Mouse (Mus musculus) intestine, embryonic 15.5 days (tissue): ENCODE measurements around the gene Rsbn1l. TPM values are rescaled to one million over a fixed set of nuclear protein-coding genes. Genes with fewer than 3 reads are reported as not detected.

Experiments used
- ATAC-seq: fragments of 200-750 bp; cut with Nextera tagmentation; 2 replicates; pipeline ENCODE4 v1.8.0; 2017; ENCODE audit warnings: moderate TSS enrichment, moderate library complexity
- H3K27ac ChIP-seq: fragments of 300-500 bp; sonication (generic); 2 replicates; pipeline ENCODE4 v1.5.1; 2015; ENCODE audit warnings: mild to moderate bottlenecking, inconsistent platforms
- H3K27me3 ChIP-seq: fragments of 300-500 bp; sonication (generic); replicated peaks from 2 replicates; pipeline ENCODE4 v1.6.1; 2015; ENCODE audit warnings: inconsistent platforms
- H3K36me3 ChIP-seq: fragments of 300-500 bp; sonication (generic); 2 replicates; pipeline ENCODE4 v1.6.1; 2015; ENCODE audit warnings: inconsistent platforms
- H3K4me1 ChIP-seq: fragments of 300-500 bp; sonication (generic); replicated peaks from 2 replicates; pipeline ENCODE4 v1.6.1; 2015; ENCODE audit warnings: inconsistent platforms
- H3K4me2 ChIP-seq: fragments of 300-500 bp; sonication (generic); replicated peaks from 2 replicates; pipeline ENCODE4 v1.6.1; 2015; ENCODE audit warnings: mild to moderate bottlenecking, inconsistent platforms
- H3K4me3 ChIP-seq: fragments of 300-500 bp; sonication (generic); replicated peaks from 2 replicates; pipeline ENCODE4 v1.5.1; 2015; ENCODE audit warnings: inconsistent platforms
- H3K9ac ChIP-seq: fragments of 300-500 bp; sonication (generic); 2 replicates; pipeline ENCODE4 v1.6.1; 2015; ENCODE audit warnings: inconsistent platforms
- H3K9me3 ChIP-seq: fragments of 300-500 bp; sonication (generic); 2 replicates; pipeline ENCODE4 v1.6.1; 2016; ENCODE audit warnings: inconsistent platforms
- WGBS: fragments of 180-500 bp; shearing (Covaris S2); methylation state at CpG from one replicate; pipeline ENCODE4 v1.1.7; 2015; 5-methylcytosine and 5-hydroxymethylcytosine counted together
- polyA plus RNA-seq: library from polyadenylated mRNA; unstranded; fragments of >200 nt; fragmentation: Nextera tagmentation; extraction: Ambion mirVana; gene quantifications from 2 replicates; pipeline ENCODE4 v1.2.1, GENCODE M21; 2015

Rsbn1l gene
- polyA plus RNA-seq, 1 experiment from 2014 or later: 4.2 TPM

- no peak overlapping the region for H3K4me2 ChIP-seq
- no peaks in the 10 kb centered on the region for H3K27me3 ChIP-seq
- H3K9ac ChIP-seq: no peak overlapping the region
- no peaks in the 10 kb centered on the region for H3K4me1 ChIP-seq
- ATAC-seq: no peak
- H3K9me3 ChIP-seq: no peaks in the 10 kb centered on the region
- no peaks in the 10 kb centered on the region for H3K36me3 ChIP-seq
- H3K27ac ChIP-seq: no peak overlapping the region
- WGBS: 40% methylated on average over 4 of the region's 4 CpGs
- no peak overlapping the region for H3K4me3 ChIP-seq
These were observed 11.7 kb upstream of the Rsbn1l start for GRCm38 (mm10) chr5:20967942-20968341.

DNA sequence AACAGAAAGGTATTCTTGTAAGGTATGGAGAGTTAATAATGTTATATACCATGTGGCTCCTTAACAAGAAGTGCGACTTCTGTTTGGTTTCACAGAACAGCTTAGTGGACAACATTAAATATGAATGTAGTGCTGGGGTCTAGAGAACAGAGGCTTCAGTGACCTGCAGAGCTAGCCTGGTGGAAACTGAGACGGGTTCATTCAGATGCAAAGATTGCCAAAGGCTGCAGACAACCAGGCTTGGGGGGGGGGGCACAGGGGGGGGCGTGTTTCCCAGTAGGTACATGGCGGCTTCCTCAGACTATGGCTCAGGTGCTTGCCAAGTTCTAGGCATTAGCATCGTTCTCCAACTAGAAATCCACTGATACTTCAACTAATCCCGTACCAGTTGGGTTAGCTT is 8.2 kb upstream of the Rsbn1l start:
- H3K4me2 ChIP-seq: no peak overlapping the region
- H3K4me3 ChIP-seq: no peak overlapping the region
- no peaks in the 10 kb centered on the region for H3K36me3 ChIP-seq
- no peak for ATAC-seq
- H3K9ac ChIP-seq: no peak overlapping the region
- H3K9me3 ChIP-seq: no peaks in the 10 kb centered on the region
- H3K27me3 ChIP-seq: no peaks in the 10 kb centered on the region
- H3K27ac ChIP-seq: no peak overlapping the region
- H3K4me1 ChIP-seq: no peaks in the 10 kb centered on the region
- 81% methylated on average over 6 of the region's 6 CpGs for WGBS

DNA sequence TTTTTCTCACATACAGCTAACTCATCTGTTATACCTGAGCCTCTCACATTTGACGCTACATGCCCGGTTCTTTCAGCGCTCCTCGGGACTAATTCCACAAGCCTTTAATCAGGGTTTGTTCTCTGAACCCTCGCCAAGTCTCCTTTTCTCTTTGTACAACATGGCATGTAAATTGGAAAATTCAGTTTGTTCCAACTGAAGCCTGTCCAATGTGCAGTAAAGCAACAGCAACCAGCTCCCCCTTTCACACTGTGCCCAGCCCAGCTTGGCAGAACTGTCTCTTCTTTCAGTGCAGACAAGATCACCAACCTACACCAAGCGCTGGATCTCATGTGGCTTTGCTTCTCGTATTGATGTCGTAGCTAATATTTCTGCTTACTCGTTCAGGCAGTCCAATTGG is 7.1 kb upstream of the Rsbn1l start:
- H3K36me3 ChIP-seq: no peaks in the 10 kb centered on the region
- H3K27me3 ChIP-seq: no peaks in the 10 kb centered on the region
- H3K4me3 ChIP-seq: no peak overlapping the region
- no peak for ATAC-seq
- no peak overlapping the region for H3K27ac ChIP-seq
- no peaks in the 10 kb centered on the region for H3K4me1 ChIP-seq
- no peaks in the 10 kb centered on the region for H3K9me3 ChIP-seq
- 95% methylated on average over 9 of the region's 9 CpGs for WGBS
- H3K4me2 ChIP-seq: no peak overlapping the region
- H3K9ac ChIP-seq: no peak overlapping the region

GRCm38 (mm10) chr5:20960927-20961326 is 4.7 kb upstream of the Rsbn1l start:
- Histone ChIP-seq H3K27ac (no peak overlapping the region), H3K4me3 (no peak overlapping the region), H3K4me2 (no peak overlapping the region), H3K4me1 (no peaks in the 10 kb centered on the region), H3K27me3 (no peaks in the 10 kb centered on the region), H3K9ac (no peak overlapping the region), H3K9me3 (no peaks in the 10 kb centered on the region), H3K36me3 (no peaks in the 10 kb centered on the region)
- WGBS: 96% methylated on average over 2 of the region's 2 CpGs
- no peak for ATAC-seq

DNA sequence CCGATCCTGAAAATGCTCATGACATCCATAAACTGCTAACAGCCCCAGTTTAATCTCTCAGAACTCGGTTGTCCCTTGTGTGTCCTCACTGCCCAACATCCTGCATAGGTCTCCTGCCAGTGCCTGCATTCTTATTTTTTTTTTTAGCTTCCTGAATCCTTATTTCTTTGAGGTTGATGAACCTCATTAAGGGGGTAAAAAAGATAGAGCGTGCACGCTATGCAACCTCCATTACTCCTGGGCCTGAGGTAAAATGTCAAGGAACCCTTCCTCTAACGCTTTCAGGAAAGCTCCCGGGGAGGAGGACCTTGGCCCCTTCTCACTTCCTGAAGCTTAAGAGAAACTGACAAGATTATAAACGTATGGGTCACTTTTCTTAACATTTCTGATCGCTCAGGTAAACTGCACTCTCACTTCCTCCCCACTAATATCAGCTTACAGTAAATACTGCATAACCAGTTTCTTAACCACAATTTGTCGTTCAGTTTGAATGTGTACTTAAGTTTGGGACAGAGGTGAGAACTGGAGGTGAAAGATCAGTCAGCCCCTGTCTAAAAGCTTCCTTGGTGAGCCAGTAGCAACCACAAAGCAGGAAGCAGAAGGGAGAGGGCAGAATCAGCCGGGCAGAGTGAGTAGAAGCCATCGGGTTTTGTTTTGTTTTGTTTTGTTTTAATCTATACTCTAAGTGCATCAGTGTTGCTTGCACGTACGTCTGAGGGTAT is 923 bp downstream of the Rsbn1l start:
- Histone ChIP-seq H3K4me1 (0 out of 2 replicates have a peak, but pooled peaks cover 3% of the 10 kb centered on the region), H3K4me3 (no peak overlapping the region), H3K9me3 (no peaks in the 10 kb centered on the region), H3K36me3 (no peaks in the 10 kb centered on the region), H3K27me3 (no peaks in the 10 kb centered on the region), H3K4me2 (no peak overlapping the region), H3K9ac (no peak overlapping the region), H3K27ac (no peak overlapping the region)
- 63% methylated on average over 13 of the region's 13 CpGs for WGBS
- ATAC-seq: no peak

DNA sequence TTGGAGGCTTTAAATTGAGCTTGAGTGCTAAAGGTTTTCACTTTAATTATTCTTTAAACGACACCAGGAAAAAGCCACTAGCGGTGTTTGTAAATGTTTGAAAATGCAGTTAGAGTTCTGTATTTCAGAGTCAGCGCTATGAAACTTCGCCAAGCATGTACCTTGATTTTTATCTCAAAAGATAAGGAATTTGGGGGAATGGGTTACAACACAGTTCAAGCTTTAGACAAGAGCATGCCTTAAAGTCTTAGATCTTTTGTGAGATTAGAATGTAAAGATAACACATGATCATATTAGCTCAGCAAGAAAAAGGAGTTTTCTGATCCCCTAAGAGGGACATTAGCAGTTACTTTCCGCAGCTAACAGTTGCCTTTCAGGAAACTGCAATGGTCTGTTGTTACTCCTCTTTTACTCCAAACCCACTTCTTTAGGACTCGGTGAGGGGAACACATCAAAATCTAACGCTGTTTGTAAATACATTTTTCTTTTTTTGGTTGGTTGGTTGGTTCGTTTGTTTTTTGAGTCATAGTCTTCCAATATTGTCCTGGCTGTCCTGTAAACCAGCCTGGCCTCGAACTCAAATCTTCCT is 3.8 kb downstream of the Rsbn1l start:
- peak overlapping the region; percentile 99; the same call in 1 of the 2 replicates for H3K27ac ChIP-seq
- no peaks in the 10 kb centered on the region for H3K9me3 ChIP-seq
- 16% methylated on average over 9 of the region's 9 CpGs for WGBS
- H3K4me2 ChIP-seq: peak overlapping the region; percentile 58
- peak overlapping the region; percentile 98 for H3K4me3 ChIP-seq
- H3K36me3 ChIP-seq: no peaks in the 10 kb centered on the region
- ATAC-seq: no peak
- H3K9ac ChIP-seq: peak overlapping the region; percentile 44
- H3K27me3 ChIP-seq: no peaks in the 10 kb centered on the region
- peaks cover 7% of the 10 kb centered on the region; the same call in 1 of the 2 replicates for H3K4me1 ChIP-seq

- H3K36me3 ChIP-seq: no peaks in the 10 kb centered on the region
These were observed 4.4 kb downstream of the Rsbn1l start for GRCm38 (mm10) chr5:20951666-20952281.

DNA sequence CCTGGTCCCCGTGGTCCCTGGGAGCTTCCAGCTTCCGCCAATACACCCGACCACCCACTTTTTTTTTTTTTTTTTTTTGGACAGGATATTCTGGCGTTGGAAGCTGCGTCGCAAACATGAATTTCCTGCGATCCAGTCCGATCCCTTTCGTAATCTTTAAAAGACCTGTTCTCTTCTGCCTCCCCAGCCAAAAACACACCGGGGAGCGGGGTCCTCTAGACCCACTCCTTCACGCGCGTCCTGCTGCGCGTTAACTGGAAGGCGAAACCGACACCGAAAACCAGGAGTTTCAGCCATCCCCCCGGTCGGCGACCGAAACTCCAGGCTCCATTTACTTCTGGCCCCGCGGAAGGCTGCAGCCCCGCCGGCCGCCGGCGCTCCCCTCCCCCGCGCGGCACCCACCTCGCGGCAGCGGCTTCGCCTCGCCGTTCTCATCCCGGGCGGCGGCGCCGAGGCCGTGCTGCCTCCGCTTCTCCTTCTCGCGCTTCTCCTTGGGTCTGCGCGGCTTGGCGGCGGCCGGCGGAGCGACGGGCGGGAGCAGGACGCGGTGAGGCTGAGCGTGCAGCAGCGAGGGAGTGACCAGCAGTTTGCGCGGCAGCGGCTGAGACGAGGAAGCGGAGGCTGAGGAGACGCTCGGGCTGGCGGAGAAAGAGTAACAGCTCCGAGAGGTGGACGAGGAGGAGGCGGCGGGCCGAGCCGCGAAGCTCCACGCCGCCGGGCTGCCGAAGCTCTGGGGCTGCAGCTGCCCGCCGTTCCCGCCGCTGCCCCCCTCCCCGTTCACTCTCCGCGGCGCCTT is 5.1 kb downstream of the Rsbn1l start:
- Histone ChIP-seq H3K27ac (peak overlapping the region; percentile 99), H3K4me2 (peak overlapping the region; percentile 48), H3K9ac (peak overlapping the region; percentile 96), H3K36me3 (no peaks in the 10 kb centered on the region), H3K4me3 (peak overlapping the region; percentile 98), H3K9me3 (no peaks in the 10 kb centered on the region), H3K4me1 (peaks cover 10% of the 10 kb centered on the region), H3K27me3 (no peaks in the 10 kb centered on the region)
- peak; percentile 81 for ATAC-seq
- WGBS: under 1% methylated on average over 74 of the region's 88 CpGs

More at GRCm38 (mm10) chr5:20951666-20952281, 4.4 kb downstream of the Rsbn1l start:
- under 1% methylated on average over 50 of the region's 51 CpGs for WGBS
- Histone ChIP-seq H3K9me3 (no peaks in the 10 kb centered on the region), H3K4me2 (peak overlapping the region; percentile 58), H3K4me3 (peak overlapping the region; percentile 98), H3K9ac (peak overlapping the region; percentile 96), H3K27me3 (no peaks in the 10 kb centered on the region), H3K4me1 (peaks cover 10% of the 10 kb centered on the region), H3K27ac (peak overlapping the region; percentile 99)
- peak; percentile 99 for ATAC-seq

- ATAC-seq: no peak
- Histone ChIP-seq H3K9me3 (no peaks in the 10 kb centered on the region), H3K4me1 (peaks cover 12% of the 10 kb centered on the region), H3K4me3 (peak overlapping the region; percentile 98), H3K4me2 (peak overlapping the region; percentile 48), H3K9ac (peak overlapping the region; percentile 96), H3K27me3 (no peaks in the 10 kb centered on the region), H3K27ac (no peak overlapping the region), H3K36me3 (no peaks in the 10 kb centered on the region)
- WGBS: 0% methylated on average over 9 of the region's 9 CpGs
These were observed 5.7 kb downstream of the Rsbn1l start for GRCm38 (mm10) chr5:20950516-20950854.

DNA sequence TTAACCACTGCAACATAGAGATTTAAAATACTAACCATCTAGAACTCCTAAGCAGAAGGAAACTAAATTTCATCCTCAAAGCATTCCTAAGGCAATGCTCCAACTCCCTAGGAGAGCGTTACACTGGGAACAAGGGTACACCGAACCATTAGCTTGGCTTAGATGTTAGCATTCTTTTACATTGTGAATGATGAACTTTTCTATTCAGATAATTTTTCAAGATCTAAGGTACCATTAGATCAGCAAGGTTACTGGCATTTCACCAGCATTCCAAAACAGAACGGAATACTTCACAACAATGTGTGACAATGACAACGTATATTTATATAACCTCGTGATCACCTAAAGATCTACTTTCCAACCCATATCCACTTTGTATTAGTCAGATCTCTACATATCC is 6.1 kb downstream of the Rsbn1l start:
- Histone ChIP-seq H3K27me3 (no peaks in the 10 kb centered on the region), H3K27ac (no peak overlapping the region), H3K36me3 (no peaks in the 10 kb centered on the region), H3K4me1 (peaks cover 14% of the 10 kb centered on the region), H3K9me3 (no peaks in the 10 kb centered on the region), H3K4me3 (peak overlapping the region; percentile 98), H3K4me2 (peak overlapping the region; percentile 48), H3K9ac (0 out of 2 replicates have a peak overlapping the region, but pooled peaks have one; percentile 96)
- ATAC-seq: no peak
- WGBS: 5% methylated on average over 5 of the region's 5 CpGs

DNA sequence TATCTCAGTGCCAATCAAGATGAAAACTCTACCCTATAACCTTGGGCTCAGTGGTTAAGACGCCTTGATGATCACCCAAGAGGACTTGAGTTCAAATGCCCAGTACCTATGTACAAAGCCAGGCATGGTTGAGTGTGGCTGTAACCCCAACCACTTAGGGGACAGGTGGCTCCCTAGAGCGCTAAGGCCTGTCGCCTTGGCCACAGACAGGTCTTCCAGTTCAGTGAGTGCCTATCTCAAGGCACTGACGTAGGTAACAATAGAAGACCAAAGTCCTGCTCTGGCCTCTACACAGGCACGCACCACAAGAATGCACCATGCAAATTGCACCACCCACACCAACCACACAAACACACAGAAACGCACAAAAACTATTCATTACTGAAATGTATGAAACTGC is 9.3 kb downstream of the Rsbn1l start:
- Histone ChIP-seq H3K36me3 (no peaks in the 10 kb centered on the region), H3K27me3 (no peaks in the 10 kb centered on the region), H3K4me3 (no peak overlapping the region), H3K9me3 (no peaks in the 10 kb centered on the region), H3K27ac (no peak overlapping the region), H3K4me2 (no peak overlapping the region), H3K4me1 (peaks cover 11% of the 10 kb centered on the region), H3K9ac (no peak overlapping the region)
- WGBS: 86% methylated on average over 6 of the region's 6 CpGs
- no peak for ATAC-seq
